Mouse (Mus musculus) gastrocnemius, adult 2 months (tissue): Measurements from ENCODE around the gene Fam184b. TPM values are rescaled to one million over a fixed set of nuclear protein-coding genes. Genes with fewer than 3 reads are reported as not detected.
A peak's percentile ranks its signal among the peaks of the same experiment; 100 is the strongest.

Experiments
- DNase-seq: peaks from one replicate; pipeline ENCODE4 v3.0.0; 2022
- H3K27ac ChIP-seq: fragments of 200-600 bp; 2 replicates; pipeline ENCODE4 v1.8.1; 2022; ENCODE audit warnings: mild to moderate bottlenecking
- H3K4me3 ChIP-seq: fragments of 200-600 bp; 2 replicates; pipeline ENCODE4 v1.8.1; 2022; ENCODE audit warnings: mild to moderate bottlenecking, moderate library complexity
- CTCF ChIP-seq: fragments of 200-600 bp; IDR thresholded peaks from 2 replicates; pipeline ENCODE4 v1.8.1; 2022; ENCODE audit warnings: antibody characterized with exemption, mild to moderate bottlenecking, moderate library complexity
- intact Hi-C: fragments of 180-260 bp; cut with DNase I; formaldehyde crosslinking; loops from one replicate; pipeline ENCODE4 v1.15.1; 2025
- total RNA-seq, 2 experiments: library from RNA; stranded (reverse); gene quantifications; 2 replicates each; pipeline ENCODE4 v1.2.3; 2021

Fam184b gene
- total RNA-seq, 2 experiments from 2014 or later, result 0.41 to 0.61 TPM

DNA sequence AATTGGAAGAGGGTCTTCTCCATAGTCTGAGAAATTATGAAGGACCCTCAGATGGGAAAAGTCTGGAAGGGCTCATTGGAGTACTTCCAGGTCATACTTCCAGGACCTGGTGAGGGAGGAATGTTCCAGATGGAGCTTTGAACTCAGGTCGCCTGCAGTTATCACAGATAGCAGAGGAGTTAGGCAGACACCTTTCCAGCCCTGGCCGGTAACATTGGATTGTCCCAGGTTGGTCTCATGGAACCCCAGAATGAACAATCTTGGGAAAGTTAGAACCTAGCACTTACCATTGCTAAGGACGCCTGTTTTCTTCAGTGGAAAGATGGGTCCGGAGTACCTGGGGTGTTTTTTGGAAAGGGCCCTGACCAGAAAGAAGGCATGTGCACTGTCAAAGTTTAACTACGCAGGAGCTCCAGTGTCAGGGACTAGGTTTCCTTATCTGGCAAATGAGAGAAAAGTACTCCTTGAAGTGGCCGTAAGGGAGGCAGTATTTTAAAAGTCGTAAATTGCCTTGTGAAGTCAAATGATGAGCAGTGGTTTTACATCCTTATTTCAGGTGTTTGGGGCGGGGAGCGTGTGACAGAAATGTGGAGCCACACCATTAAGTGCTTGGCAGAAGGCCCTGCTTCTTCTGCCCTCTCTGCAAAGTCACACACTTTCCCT, 145.2 kb downstream of the Fam184b start:
- H3K27ac ChIP-seq, result peak overlapping the region; percentile 95
- no peak for DNase-seq
- TF ChIP-seq CTCF, result no peak
- peak overlapping the region; percentile 75 for H3K4me3 ChIP-seq
- intact Hi-C loops, result loop anchor here (5.0 kb wide), 1 partner anchor 363 kb away; the partner anchor contains the start of gene Lcorl

DNA sequence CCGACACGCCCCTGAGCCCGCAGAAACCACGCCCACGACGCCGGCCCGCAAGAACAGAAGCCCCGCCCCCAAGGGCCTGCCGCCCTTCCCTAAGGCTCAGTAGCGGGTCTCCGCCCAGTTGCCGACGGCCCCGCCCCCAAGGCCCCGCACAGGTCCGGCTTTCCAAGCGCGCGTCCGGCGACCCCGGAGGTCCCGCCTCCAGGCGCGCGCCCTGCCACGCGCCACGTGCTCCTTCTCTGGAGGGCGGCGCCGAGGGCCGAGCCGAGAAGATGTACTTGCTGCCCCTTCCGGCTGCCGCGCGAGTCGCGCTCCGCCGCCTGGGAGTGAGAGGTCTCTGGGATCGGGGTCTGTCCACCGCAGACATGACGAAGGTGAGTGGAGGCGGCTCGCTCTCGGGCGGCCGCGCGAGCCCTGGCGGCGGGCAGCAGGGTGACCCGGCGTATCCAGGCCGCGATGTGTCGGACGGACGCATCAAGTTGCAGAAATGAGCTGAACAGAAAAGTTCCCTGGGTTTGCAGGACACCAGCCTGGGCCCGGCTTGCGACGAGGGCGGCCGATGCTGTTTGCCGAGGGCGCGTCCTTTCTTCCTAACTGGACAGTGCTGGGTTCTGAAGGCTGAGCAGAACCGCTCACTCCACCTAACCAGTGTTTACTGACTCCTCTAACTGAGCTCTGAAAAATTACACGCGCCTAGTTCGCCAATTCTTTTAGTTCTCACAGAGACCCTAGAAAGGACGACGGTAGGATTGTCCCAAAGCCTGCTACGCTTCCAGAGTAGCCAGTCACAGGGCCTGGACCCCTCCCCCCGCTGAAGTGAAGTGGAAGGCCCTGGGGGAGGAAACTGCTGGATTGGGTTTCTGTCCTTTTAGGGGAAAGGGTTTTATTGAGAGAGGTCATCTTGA, 146.0 kb downstream of the Fam184b start, which contains the start of gene Lap3:
Gene Lap3, plus strand, starts transcription at position 184 of the 902 bp plus-strand sequence.
- peak; percentile 54 for TF ChIP-seq CTCF
- intact Hi-C loops, result loop anchor here (1.0 to 5.0 kb wide), 3 partner anchors 27 to 364 kb away; partner anchors contain the start of genes Lcorl, Med28 and Qdpr
- DNase-seq, result peak; percentile 100
- H3K4me3 ChIP-seq, result peak within 1 kb of the TSS; percentile 75
- peak within 1 kb of the TSS; percentile 95 for H3K27ac ChIP-seq

- intact Hi-C loops, result loop anchor here (2.0 to 5.0 kb wide), 2 partner anchors 41 to 366 kb away; partner anchors contain the start of genes Lcorl and Qdpr
- Histone ChIP-seq H3K27ac (no peak overlapping the region), H3K4me3 (no peak overlapping the region)
- TF ChIP-seq CTCF, result no peak
- no peak for DNase-seq
Observed at GRCm38 (mm10) chr5:45491776-45492175, 147.6 kb downstream of the Fam184b start.

GRCm38 (mm10) chr5:45483654-45484053, 155.8 kb downstream of the Fam184b start:
- no peak overlapping the region for H3K4me3 ChIP-seq
- no peak for TF ChIP-seq CTCF
- no peak for DNase-seq
- intact Hi-C loops, result no loop called here
- H3K27ac ChIP-seq, result no peak overlapping the region

- intact Hi-C loops, result no loop called here
- no peak for DNase-seq
- no peak for TF ChIP-seq CTCF
Observed at GRCm38 (mm10) chr5:45482607-45483006, 156.8 kb downstream of the Fam184b start.

DNA sequence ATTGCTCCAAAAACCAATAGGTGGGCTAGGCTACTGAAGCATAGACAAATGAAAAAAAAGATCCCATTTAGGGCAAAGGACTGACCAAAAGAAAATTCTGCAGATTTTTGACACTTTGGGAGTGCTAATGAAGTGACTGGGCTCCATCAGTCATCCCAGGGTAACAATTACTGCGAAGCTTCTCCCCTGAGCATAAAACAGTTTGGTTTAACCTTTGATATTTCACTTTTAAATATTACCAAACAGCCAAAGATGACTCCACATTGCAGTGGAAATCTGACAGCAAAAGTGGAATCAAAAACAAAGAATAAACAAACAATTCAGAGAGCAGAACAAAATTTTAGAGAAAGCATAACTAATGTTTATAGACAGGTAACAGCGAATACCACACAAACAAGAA, 158.3 kb downstream of the Fam184b start:
- intact Hi-C loops, result no loop called here
- H3K4me3 ChIP-seq, result no peak overlapping the region
- no peak for DNase-seq
- no peak overlapping the region for H3K27ac ChIP-seq
- TF ChIP-seq CTCF, result no peak

More at GRCm38 (mm10) chr5:45482607-45483006, 156.8 kb downstream of the Fam184b start:
- Histone ChIP-seq H3K27ac (no peak overlapping the region), H3K4me3 (no peak overlapping the region)

GRCm38 (mm10) chr5:45480066-45480465, 159.3 kb downstream of the Fam184b start:
- no peak for DNase-seq
- H3K27ac ChIP-seq, result no peak overlapping the region
- H3K4me3 ChIP-seq, result no peak overlapping the region
- intact Hi-C loops, result no loop called here
- no peak for TF ChIP-seq CTCF

Other genes starting within 250 kb of the Fam184b start
- gene Qdpr, start 189.4 kb downstream of the Fam184b start, total RNA-seq, result 10 to 100 TPM; 45.6 to 52.9 TPM
- gene Clrn2, start 185.9 kb downstream of the Fam184b start, total RNA-seq, result not detected
- gene Lap3, start 146.2 kb downstream of the Fam184b start, total RNA-seq, result 10 to 100 TPM; 54.2 to 54.5 TPM
- 10 to 100 TPM; 45.6 to 63.5 TPM for gene Med28, start 119.4 kb downstream of the Fam184b start, total RNA-seq
- not detected for gene Ncapg, start 30.3 kb upstream of the Fam184b start, total RNA-seq
- gene Lcorl, start 218.0 kb upstream of the Fam184b start, total RNA-seq, result 1 to 10 TPM; 5.4 to 6.3 TPM